Mouse (Mus musculus): ENCODE data around the gene Adamts20.
"Not testable (repeated sequence)": the region's sequence is repeated elsewhere in the genome, so short reads cannot be mapped to it uniquely, and the experiment has no call there.

Gene Adamts20

GRCm38 (mm10) chr15:94444437-94445136 lies 20.6 kb downstream of the Adamts20 start:
- DNase-seq (ENCODE audit: low read depth in 2 of 2, low spot score in 2 of 2) = no peak

- no peak for DNase-seq (ENCODE audit: low read depth in 2 of 2, low spot score in 2 of 2)
Measured at GRCm38 (mm10) chr15:94444043-94444436, 21.2 kb downstream of the Adamts20 start.

GRCm38 (mm10) chr15:94443025-94443424 lies 22.2 kb downstream of the Adamts20 start:
- no peak for DNase-seq (ENCODE audit: low read depth in 2 of 2, low spot score in 2 of 2)

- DNase-seq (ENCODE audit: low read depth in 2 of 2, low spot score in 2 of 2) = no peak
Measured at GRCm38 (mm10) chr15:94435532-94435931, 29.7 kb downstream of the Adamts20 start.

GRCm38 (mm10) chr15:94430681-94431405 lies 34.4 kb downstream of the Adamts20 start:
- DNase-seq (ENCODE audit: low read depth in 2 of 2, low spot score in 2 of 2) = no peak

- no peak for DNase-seq (ENCODE audit: low read depth in 2 of 2, low spot score in 2 of 2)
Measured at GRCm38 (mm10) chr15:94428726-94429125, 36.5 kb downstream of the Adamts20 start.

GRCm38 (mm10) chr15:94427482-94428214 lies 37.6 kb downstream of the Adamts20 start:
- DNase-seq (ENCODE audit: low read depth in 2 of 2, low spot score in 2 of 2) = no peak

GRCm38 (mm10) chr15:94420526-94420925 lies 44.7 kb downstream of the Adamts20 start:
- no peak for DNase-seq (ENCODE audit: low read depth in 2 of 2, low spot score in 2 of 2)

- no peak for DNase-seq (ENCODE audit: low read depth in 2 of 2, low spot score in 2 of 2)
Measured at GRCm38 (mm10) chr15:94419167-94419566, 46.1 kb downstream of the Adamts20 start.

- no peak for DNase-seq (ENCODE audit: low read depth in 2 of 2, low spot score in 2 of 2)
Measured at GRCm38 (mm10) chr15:94418427-94418826, 46.8 kb downstream of the Adamts20 start.

- no peak for DNase-seq (ENCODE audit: low read depth in 2 of 2, low spot score in 2 of 2)
Measured at GRCm38 (mm10) chr15:94417216-94418155, 47.7 kb downstream of the Adamts20 start.

- no peak for DNase-seq (ENCODE audit: low read depth in 2 of 2, low spot score in 2 of 2)
Measured at GRCm38 (mm10) chr15:94409832-94410231, 55.4 kb downstream of the Adamts20 start.

GRCm38 (mm10) chr15:94406364-94406763 lies 58.9 kb downstream of the Adamts20 start:
- no peak for DNase-seq (ENCODE audit: low read depth in 2 of 2, low spot score in 2 of 2)

- no peak for DNase-seq (ENCODE audit: low read depth in 2 of 2, low spot score in 2 of 2)
Measured at GRCm38 (mm10) chr15:94404071-94404545, 61.1 kb downstream of the Adamts20 start.

GRCm38 (mm10) chr15:94403461-94404070 lies 61.7 kb downstream of the Adamts20 start:
- no peak for DNase-seq (ENCODE audit: low read depth in 2 of 2, low spot score in 2 of 2)

- no peak for DNase-seq (ENCODE audit: low read depth in 2 of 2, low spot score in 2 of 2)
Measured at GRCm38 (mm10) chr15:94403018-94403417, 62.2 kb downstream of the Adamts20 start.

- DNase-seq (ENCODE audit: low read depth in 2 of 2, low spot score in 2 of 2) = no peak
Measured at GRCm38 (mm10) chr15:94392737-94393136, 72.5 kb downstream of the Adamts20 start.

- DNase-seq (ENCODE audit: low read depth in 2 of 2, low spot score in 2 of 2) = not testable (repeated sequence)
Measured at GRCm38 (mm10) chr15:94390127-94390526, 75.1 kb downstream of the Adamts20 start.

- DNase-seq (ENCODE audit: low read depth in 2 of 2, low spot score in 2 of 2) = peak in 1 of 2 experiments; percentile 23
Measured at GRCm38 (mm10) chr15:94379425-94379824, 85.8 kb downstream of the Adamts20 start.

- no peak for DNase-seq (ENCODE audit: low read depth in 2 of 2, low spot score in 2 of 2)
Measured at GRCm38 (mm10) chr15:94372548-94372947, 92.7 kb downstream of the Adamts20 start.
